Mouse (Mus musculus): ENCODE measurements at regions not wholly inside any gene's neighbourhood (a gene's known extent, or its start where the extent isn't known, plus 50 kb on each side); places are given as distances from the start of the nearest gene placed in this dataset.
A peak's percentile ranks its signal among the peaks of the same experiment; 100 is the strongest.
"Not testable (repeated sequence)": the region's sequence is repeated elsewhere in the genome, so short reads cannot be mapped to it uniquely, and the experiment has no call there.

- DNase-seq (ENCODE audit: inconsistent age in 2 of 2, low spot score in 1 of 2): no peak
Measured at GRCm38 (mm10) chr14:113838237-113838636, 523.8 kb downstream of the Tpm3-rs7 start.

GRCm38 (mm10) chr14:113847836-113848235 is 533.4 kb downstream of the Tpm3-rs7 start:
- DNase-seq (ENCODE audit: inconsistent age in 2 of 2, low spot score in 1 of 2): not testable (repeated sequence)

GRCm38 (mm10) chr14:113852988-113853387 is 538.6 kb downstream of the Tpm3-rs7 start:
- DNase-seq (ENCODE audit: inconsistent age in 2 of 2, low spot score in 1 of 2): peak in 1 of 2 experiments; percentile 7

- DNase-seq (ENCODE audit: inconsistent age in 2 of 2, low spot score in 1 of 2): no peak
Measured at GRCm38 (mm10) chr14:113867123-113868019, 553.0 kb downstream of the Tpm3-rs7 start.

GRCm38 (mm10) chr14:113883581-113883980 is 569.2 kb downstream of the Tpm3-rs7 start:
- peak in 1 of 2 experiments; percentile 48 for DNase-seq (ENCODE audit: inconsistent age in 2 of 2, low spot score in 1 of 2)

- no peak for DNase-seq (ENCODE audit: inconsistent age in 2 of 2, low spot score in 1 of 2)
Measured at GRCm38 (mm10) chr14:113886925-113887871, 572.8 kb downstream of the Tpm3-rs7 start.

GRCm38 (mm10) chr14:113930779-113931178 is 616.4 kb downstream of the Tpm3-rs7 start:
- no peak for DNase-seq (ENCODE audit: inconsistent age in 2 of 2, low spot score in 1 of 2)

GRCm38 (mm10) chr14:113933841-113934240 is 619.4 kb downstream of the Tpm3-rs7 start:
- no peak for DNase-seq (ENCODE audit: inconsistent age in 2 of 2, low spot score in 1 of 2)
